Mouse (Mus musculus) testis, adult 2 months (tissue): ENCODE results near the gene Rrbp1. TPM values are rescaled to one million over a fixed set of nuclear protein-coding genes. Genes with fewer than 3 reads are reported as not detected.

ENCODE experiments used
- H3K27ac ChIP-seq: fragments of 200-500 bp; 2 replicates; pipeline ENCODE4 v1.5.1; 2012; ENCODE audit warnings: low read depth, low read length; ENCODE audit not compliant: control insufficient read depth, insufficient read depth
- H3K27me3 ChIP-seq: fragments of 200-500 bp; 2 replicates; pipeline ENCODE4 v1.6.1; 2012; ENCODE audit warnings: mild to moderate bottlenecking, low read length, moderate library complexity; ENCODE audit not compliant: control insufficient read depth, insufficient read depth
- H3K36me3 ChIP-seq: fragments of 200-500 bp; 2 replicates; pipeline ENCODE4 v1.6.1; 2012; ENCODE audit warnings: mild to moderate bottlenecking, low read length; ENCODE audit not compliant: control insufficient read depth, insufficient read depth
- H3K4me1 ChIP-seq: fragments of 200-500 bp; 2 replicates; pipeline ENCODE4 v1.6.1; 2012; ENCODE audit warnings: low read length; ENCODE audit not compliant: control insufficient read depth, insufficient read depth
- H3K4me3 ChIP-seq: fragments of 200-500 bp; 2 replicates; pipeline ENCODE4 v1.5.1; 2012; ENCODE audit warnings: low read depth, mild to moderate bottlenecking, low read length, moderate library complexity, mixed read lengths; ENCODE audit not compliant: control insufficient read depth
- CTCF ChIP-seq: fragments of 200-500 bp; IDR thresholded peaks from 2 replicates; pipeline ENCODE4 v1.5.1; 2012; ENCODE audit warnings: low read depth, mild to moderate bottlenecking, inconsistent platforms, low read length, moderate library complexity; ENCODE audit not compliant: control insufficient read depth, insufficient read depth, insufficient replicate concordance
- POLR2A ChIP-seq: fragments of 200-500 bp; IDR thresholded peaks from 2 replicates; pipeline ENCODE4 v1.6.1; 2012; ENCODE audit warnings: low read depth, mild to moderate bottlenecking, inconsistent platforms, low read length, moderate library complexity; ENCODE audit not compliant: control insufficient read depth
- polyA plus RNA-seq: library from polyadenylated mRNA; depleted of rRNA; stranded (reverse); fragments of >200 nt; gene quantifications from 2 replicates; pipeline ENCODE4 v1.2.3, GENCODE M21; 2012

Rrbp1 gene
- polyA plus RNA-seq, 1 experiment = 107 TPM

DNA sequence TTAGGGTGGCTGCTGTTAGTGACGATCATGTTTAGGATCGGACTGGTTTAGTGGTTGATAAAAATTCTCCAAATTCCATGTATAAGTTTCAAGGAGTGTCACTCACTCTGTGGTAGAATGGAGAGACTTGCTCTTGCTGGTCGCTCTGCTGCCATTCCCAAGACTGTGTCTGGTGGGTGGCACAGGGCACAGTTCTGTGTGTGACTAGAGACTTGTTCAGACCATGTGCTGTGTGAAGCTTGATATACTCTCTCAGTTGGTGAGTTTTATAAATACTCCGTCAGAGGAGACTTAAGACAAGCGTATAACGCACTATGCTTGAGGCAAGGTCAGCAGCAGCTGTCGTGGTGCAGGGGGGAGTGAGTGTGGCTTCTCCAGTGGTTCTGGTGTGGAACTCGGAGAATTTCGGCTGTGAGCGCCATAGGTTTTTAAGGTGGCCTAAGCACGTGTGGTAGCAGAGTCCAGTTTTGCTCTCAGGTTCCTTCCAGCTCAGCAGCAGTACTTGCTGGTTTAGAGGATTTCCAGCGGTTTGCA, 78.7 kb downstream of the Rrbp1 start:
- Histone ChIP-seq H3K27ac (no peak overlapping the region), H3K27me3 (no peaks in the 10 kb centered on the region), H3K36me3 (no peaks in the 10 kb centered on the region), H3K4me1 (no peaks in the 10 kb centered on the region), H3K4me3 (no peak overlapping the region)
- TF ChIP-seq CTCF (no peak), POLR2A (no peak)

DNA sequence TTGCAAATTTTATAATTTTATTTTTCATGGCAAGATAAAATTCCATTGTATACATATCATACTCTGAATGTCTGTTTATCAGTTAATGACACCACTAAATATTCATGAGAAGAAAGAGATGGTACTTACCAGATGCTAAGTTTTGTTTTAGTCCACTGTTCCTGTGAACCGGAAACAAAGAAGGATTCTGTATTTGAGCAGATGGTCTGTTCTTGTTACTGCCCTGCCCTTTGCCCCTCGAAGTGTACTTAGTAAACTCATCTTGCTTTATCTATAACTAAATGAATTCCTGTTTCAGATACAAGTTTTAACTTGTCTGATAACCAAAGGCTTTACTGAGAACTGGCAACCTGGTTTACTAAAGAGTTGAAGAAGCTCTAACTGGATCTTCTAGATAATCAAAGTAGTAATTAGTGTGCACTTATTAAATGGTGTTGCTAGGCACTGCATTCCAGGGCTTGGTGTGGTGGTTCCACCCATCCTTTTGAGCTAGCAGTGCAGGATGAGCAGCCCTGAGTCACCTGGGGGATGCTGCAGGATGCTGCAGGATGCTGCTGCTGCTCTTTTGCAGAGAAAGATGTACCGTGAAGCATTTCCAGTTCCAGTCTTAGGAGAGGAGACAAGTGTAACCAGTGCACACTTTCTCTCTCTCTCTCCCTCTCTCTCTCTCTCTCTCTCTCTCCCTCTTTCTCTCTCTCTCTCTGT, 81.3 kb downstream of the Rrbp1 start:
- H3K4me1 ChIP-seq = no peaks in the 10 kb centered on the region
- no peak overlapping the region for H3K4me3 ChIP-seq
- H3K36me3 ChIP-seq = no peaks in the 10 kb centered on the region
- TF ChIP-seq CTCF (no peak), POLR2A (no peak)
- no peak overlapping the region for H3K27ac ChIP-seq
- no peaks in the 10 kb centered on the region for H3K27me3 ChIP-seq

DNA sequence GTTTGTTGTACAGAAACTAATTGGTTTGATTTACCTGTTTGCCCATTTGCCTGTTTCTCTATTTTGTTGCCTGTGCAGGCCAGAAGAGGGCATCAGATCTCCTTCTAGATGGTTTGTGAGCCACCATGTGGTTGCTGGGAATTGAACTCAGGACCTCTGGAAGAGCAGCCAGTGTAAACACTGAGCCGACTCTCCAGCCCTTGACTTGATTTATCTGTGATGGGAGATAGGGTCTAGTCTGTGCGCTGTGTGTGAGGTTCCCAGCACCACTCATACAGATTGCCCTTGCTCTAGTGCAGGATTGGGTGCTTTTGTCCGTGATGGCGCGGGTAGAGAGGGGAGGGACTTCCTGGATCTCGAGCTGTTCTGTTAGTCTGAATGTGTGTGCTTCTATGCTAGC, 85.2 kb downstream of the Rrbp1 start:
- Histone ChIP-seq H3K27me3 (no peaks in the 10 kb centered on the region), H3K27ac (no peak overlapping the region), H3K4me1 (no peaks in the 10 kb centered on the region), H3K4me3 (no peak overlapping the region), H3K36me3 (no peaks in the 10 kb centered on the region)
- no peak for TF ChIP-seq POLR2A
- no peak for TF ChIP-seq CTCF

DNA sequence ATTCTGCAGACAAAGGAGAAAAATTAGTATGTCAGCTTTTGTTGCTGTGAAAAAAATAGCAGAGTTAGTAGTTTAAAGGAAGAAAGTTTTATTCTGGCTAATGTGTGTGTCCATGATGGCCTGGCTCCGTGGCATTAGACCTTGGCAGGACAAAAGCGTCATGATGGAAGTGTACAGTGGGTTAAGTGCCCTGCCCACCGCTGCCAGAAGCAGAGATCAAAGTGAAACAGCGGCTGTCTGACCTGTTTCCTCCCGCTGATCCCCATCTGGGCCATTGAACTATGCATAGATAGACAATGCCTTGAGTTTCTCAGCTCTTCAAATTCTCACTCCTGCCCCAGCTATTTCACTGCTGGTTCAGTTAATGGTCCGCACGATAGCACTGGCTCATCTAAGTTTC, 87.0 kb downstream of the Rrbp1 start:
- Histone ChIP-seq H3K4me1 (no peaks in the 10 kb centered on the region), H3K27me3 (no peaks in the 10 kb centered on the region), H3K27ac (no peak overlapping the region), H3K36me3 (no peaks in the 10 kb centered on the region), H3K4me3 (no peak overlapping the region)
- no peak for TF ChIP-seq CTCF
- no peak for TF ChIP-seq POLR2A

DNA sequence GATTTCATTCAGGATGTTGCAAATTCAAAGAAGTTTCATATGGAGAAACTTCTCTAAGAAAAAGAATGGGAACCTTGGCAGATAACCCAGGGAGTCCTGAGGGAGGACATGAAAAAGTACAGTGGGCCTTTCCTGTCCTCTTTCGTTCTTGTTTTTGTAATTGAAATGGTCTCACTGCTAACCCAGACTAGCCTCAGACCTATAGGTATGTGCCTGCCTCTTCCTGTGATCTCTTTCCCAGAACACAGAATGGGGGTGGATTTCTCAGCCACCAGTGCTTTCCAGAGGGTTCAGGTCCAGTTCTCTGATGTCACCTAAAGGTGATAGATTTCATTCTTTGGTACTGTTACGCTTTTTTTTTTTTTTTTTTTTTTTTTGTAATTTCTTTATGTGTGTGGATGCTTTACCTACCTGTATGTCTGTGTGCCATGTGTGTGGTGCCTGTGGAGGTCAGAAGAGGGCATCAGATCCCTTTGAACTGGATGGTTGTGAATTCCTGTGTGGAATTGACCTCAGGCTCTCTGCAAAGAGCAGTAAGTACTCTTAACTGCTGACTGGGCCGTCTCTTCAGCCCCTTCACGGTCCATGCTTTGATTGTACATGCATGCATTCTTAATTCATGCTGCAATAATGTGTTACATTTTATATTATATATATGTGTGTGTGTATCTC, 92.1 kb downstream of the Rrbp1 start:
- no peak overlapping the region for H3K4me3 ChIP-seq

DNA sequence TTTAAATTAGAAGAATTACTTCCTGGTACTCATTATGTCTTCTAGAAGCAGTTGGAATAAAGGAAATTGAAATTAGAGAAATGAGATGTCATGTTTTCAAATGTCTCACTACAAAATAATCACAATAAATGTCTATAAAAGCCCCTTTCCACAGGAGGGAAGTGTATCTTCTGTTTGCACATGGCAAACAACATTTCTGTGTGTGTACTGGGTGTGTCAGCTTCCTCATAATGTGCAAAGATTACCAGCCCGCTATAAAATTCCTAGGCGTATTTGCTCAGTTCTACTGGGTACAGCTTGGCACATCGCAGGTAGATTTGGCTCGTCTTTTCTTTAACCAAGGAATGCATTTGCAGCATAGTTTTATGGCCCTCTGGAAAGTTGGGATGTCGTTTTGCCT, 93.4 kb downstream of the Rrbp1 start:
- TF ChIP-seq CTCF = no peak
- no peak for TF ChIP-seq POLR2A

More for the DNA sequence above, 92.1 kb downstream of the Rrbp1 start:
- Histone ChIP-seq H3K36me3 (no peaks in the 10 kb centered on the region), H3K4me1 (peaks cover 5% of the 10 kb centered on the region), H3K27me3 (no peaks in the 10 kb centered on the region), H3K27ac (no peak overlapping the region)
- TF ChIP-seq POLR2A = no peak
- TF ChIP-seq CTCF = no peak

DNA sequence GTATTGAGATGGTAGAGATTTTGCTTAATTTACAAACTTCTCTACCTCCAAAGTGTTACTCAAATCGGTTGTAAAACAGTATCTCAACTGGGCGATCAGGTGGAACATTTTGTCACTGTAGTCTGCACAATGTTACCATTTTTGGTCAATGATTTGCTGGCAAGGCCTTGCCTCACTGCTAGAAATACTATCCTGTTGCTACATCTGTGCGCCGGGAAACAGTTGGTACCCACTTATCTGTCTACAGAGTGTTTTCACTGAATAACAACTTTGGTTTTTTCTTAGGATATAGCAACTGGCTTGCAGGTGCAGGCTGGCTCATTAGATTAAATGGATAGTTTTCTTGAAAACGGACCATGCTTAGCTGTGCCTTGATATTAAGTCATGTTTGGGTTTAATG, 94.8 kb downstream of the Rrbp1 start:
- Histone ChIP-seq H3K27ac (no peak overlapping the region), H3K27me3 (no peaks in the 10 kb centered on the region), H3K36me3 (no peaks in the 10 kb centered on the region), H3K4me1 (peaks cover 7% of the 10 kb centered on the region), H3K4me3 (peak overlapping the region; percentile 94; the same call in 1 of the 2 replicates)
- TF ChIP-seq CTCF (no peak), POLR2A (no peak)

More for the DNA sequence above, 93.4 kb downstream of the Rrbp1 start:
- Histone ChIP-seq H3K36me3 (no peaks in the 10 kb centered on the region), H3K4me1 (peaks cover 7% of the 10 kb centered on the region), H3K27ac (no peak overlapping the region), H3K4me3 (no peak overlapping the region), H3K27me3 (no peaks in the 10 kb centered on the region)
